Mouse (Mus musculus): ENCODE results near the gene Reep3. TPM values are rescaled to one million over a fixed set of nuclear protein-coding genes. Genes with fewer than 3 reads are reported as not detected.

Reep3 gene
- polyA plus RNA-seq, 1 experiment from 2014 or later: 46.9 TPM

GRCm38 (mm10) chr10:66995181-66995580 is 101.6 kb downstream of the Reep3 start:
- no peak overlapping the region for H3K9ac ChIP-seq
- no peaks in the 10 kb centered on the region for H3K27me3 ChIP-seq
- peaks cover 16% of the 10 kb centered on the region for H3K4me1 ChIP-seq
- no peak overlapping the region for H3K4me2 ChIP-seq
- H3K36me3 ChIP-seq (replicated peaks): no peaks in the 10 kb centered on the region
- no peak for ATAC-seq (ENCODE audit: low FRiP score)
- WGBS: 65% methylated on average over 6 of the region's 6 CpGs
- H3K9me3 ChIP-seq: no peaks in the 10 kb centered on the region
- H3K4me3 ChIP-seq (replicated peaks): no peak overlapping the region
- H3K27ac ChIP-seq: peak overlapping the region; percentile 32

DNA sequence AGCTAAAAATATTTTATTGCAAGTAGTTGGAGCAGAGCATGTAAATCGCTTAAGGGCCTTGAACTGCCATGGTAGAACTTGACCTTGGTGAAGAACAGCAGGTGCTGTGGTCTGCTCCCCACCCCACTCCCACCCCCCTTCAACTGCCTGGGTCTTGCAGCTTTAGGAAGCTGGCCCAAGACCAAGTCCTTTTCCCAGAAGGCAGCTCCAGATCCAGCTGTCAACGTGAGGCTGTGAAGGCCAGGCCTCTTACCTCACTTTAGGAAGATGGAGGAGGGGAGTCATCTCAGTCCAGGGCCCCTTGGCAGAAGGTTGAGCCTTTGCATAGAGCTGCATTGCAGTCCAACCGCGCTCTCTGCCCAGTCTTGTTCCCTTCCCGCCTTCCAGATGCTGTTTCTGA is 102.3 kb downstream of the Reep3 start:
- Histone ChIP-seq H3K9me3 (no peaks in the 10 kb centered on the region), H3K4me1 (peaks cover 16% of the 10 kb centered on the region), H3K4me3 (replicated peaks) (no peak overlapping the region), H3K27me3 (no peaks in the 10 kb centered on the region), H3K27ac (peak overlapping the region; percentile 48), H3K9ac (no peak overlapping the region), H3K36me3 (replicated peaks) (no peaks in the 10 kb centered on the region), H3K4me2 (no peak overlapping the region)
- ATAC-seq (ENCODE audit: low FRiP score): peak; percentile 57; the same call in 1 of the 2 replicates
- 79% methylated on average over 5 of the region's 5 CpGs for whole genome bisulfite sequencing

GRCm38 (mm10) chr10:66992591-66992990 is 104.2 kb downstream of the Reep3 start:
- WGBS: 72% methylated on average over 5 of the region's 5 CpGs
- no peak overlapping the region for H3K4me2 ChIP-seq
- no peaks in the 10 kb centered on the region for H3K36me3 ChIP-seq (replicated peaks)
- H3K9ac ChIP-seq: no peak overlapping the region
- H3K9me3 ChIP-seq: no peaks in the 10 kb centered on the region
- no peak overlapping the region for H3K27ac ChIP-seq
- H3K4me1 ChIP-seq: peaks cover 16% of the 10 kb centered on the region
- no peaks in the 10 kb centered on the region for H3K27me3 ChIP-seq
- no peak for ATAC-seq (ENCODE audit: low FRiP score)
- H3K4me3 ChIP-seq (replicated peaks): no peak overlapping the region

- no peaks in the 10 kb centered on the region for H3K27me3 ChIP-seq
- H3K9ac ChIP-seq: no peak overlapping the region
- no peak overlapping the region for H3K4me2 ChIP-seq
- H3K9me3 ChIP-seq: no peaks in the 10 kb centered on the region
- H3K4me1 ChIP-seq: peaks cover 16% of the 10 kb centered on the region
- H3K36me3 ChIP-seq (replicated peaks): no peaks in the 10 kb centered on the region
- H3K27ac ChIP-seq: no peak overlapping the region
- 85% methylated on average over 3 of the region's 3 CpGs for WGBS
- no peak for ATAC-seq (ENCODE audit: low FRiP score)
- no peak overlapping the region for H3K4me3 ChIP-seq (replicated peaks)
These were observed 106.2 kb downstream of the Reep3 start for GRCm38 (mm10) chr10:66990506-66990905.

DNA sequence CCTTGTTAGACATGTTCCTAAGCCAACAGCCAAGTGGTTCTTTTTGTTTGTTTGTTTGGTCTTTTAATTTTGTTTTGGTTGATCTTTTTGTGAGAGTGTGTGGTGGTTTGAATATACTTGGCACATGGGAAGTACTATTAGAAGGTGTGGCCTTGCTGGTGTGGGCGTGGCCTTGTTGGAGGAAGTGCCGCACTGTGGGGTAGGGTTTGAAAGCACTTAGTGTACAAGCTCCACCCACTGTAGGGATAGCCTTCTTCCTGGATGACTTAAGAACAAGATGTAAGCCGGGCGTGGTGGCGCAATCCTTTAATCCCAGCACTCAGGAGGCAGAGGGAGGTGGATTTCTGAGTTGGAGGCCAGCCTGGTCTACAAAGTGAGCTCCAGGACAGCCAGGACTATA is 113.7 kb downstream of the Reep3 start:
- no peak for ATAC-seq (ENCODE audit: low FRiP score)
- no peak overlapping the region for H3K27ac ChIP-seq
- H3K9ac ChIP-seq: no peak overlapping the region
- H3K36me3 ChIP-seq (replicated peaks): no peaks in the 10 kb centered on the region
- H3K4me2 ChIP-seq: no peak overlapping the region
- 94% methylated on average over 5 of the region's 5 CpGs for WGBS
- no peak overlapping the region for H3K4me3 ChIP-seq (replicated peaks)
- H3K27me3 ChIP-seq: no peaks in the 10 kb centered on the region
- H3K4me1 ChIP-seq: 0 out of 2 replicates have a peak, but pooled peaks cover 4% of the 10 kb centered on the region
- no peaks in the 10 kb centered on the region for H3K9me3 ChIP-seq

- ATAC-seq (ENCODE audit: low FRiP score): no peak
- no peaks in the 10 kb centered on the region for H3K27me3 ChIP-seq
- 84% methylated on average over 2 of the region's 2 CpGs for WGBS
- H3K27ac ChIP-seq: no peak overlapping the region
- H3K4me2 ChIP-seq: no peak overlapping the region
- no peaks in the 10 kb centered on the region for H3K36me3 ChIP-seq (replicated peaks)
- no peak overlapping the region for H3K9ac ChIP-seq
- no peak overlapping the region for H3K4me3 ChIP-seq (replicated peaks)
- no peaks in the 10 kb centered on the region for H3K9me3 ChIP-seq
- H3K4me1 ChIP-seq: 0 out of 2 replicates have a peak, but pooled peaks cover 4% of the 10 kb centered on the region
These were observed 118.5 kb downstream of the Reep3 start for GRCm38 (mm10) chr10:66978215-66978614.

DNA sequence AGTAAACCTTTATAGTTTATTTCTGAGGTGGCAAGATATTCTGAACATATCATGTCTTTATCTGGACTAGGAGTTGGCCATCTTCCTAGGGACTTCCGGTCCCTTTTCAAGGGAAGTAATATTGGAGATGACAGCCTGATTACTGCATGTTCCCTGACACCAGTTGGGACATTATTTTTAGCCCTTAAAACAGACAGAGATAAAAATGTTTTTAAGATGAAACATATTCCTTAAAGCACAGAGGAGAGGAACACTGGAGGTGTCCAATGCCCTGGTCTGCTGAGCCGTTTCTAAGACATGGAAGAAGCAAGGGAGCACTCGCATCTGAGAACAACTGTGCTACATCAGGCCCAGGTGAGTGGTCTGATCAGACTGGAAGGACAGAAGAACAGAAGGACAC is 119.7 kb downstream of the Reep3 start:
- H3K4me1 ChIP-seq: 0 out of 2 replicates have a peak, but pooled peaks cover 4% of the 10 kb centered on the region
- no peaks in the 10 kb centered on the region for H3K36me3 ChIP-seq (replicated peaks)
- H3K9me3 ChIP-seq: no peaks in the 10 kb centered on the region
- no peaks in the 10 kb centered on the region for H3K27me3 ChIP-seq
- no peak for ATAC-seq (ENCODE audit: low FRiP score)
- H3K27ac ChIP-seq: no peak overlapping the region
- WGBS: 96% methylated on average over 3 of the region's 3 CpGs
- H3K4me3 ChIP-seq (replicated peaks): no peak overlapping the region
- H3K9ac ChIP-seq: no peak overlapping the region
- H3K4me2 ChIP-seq: no peak overlapping the region

DNA sequence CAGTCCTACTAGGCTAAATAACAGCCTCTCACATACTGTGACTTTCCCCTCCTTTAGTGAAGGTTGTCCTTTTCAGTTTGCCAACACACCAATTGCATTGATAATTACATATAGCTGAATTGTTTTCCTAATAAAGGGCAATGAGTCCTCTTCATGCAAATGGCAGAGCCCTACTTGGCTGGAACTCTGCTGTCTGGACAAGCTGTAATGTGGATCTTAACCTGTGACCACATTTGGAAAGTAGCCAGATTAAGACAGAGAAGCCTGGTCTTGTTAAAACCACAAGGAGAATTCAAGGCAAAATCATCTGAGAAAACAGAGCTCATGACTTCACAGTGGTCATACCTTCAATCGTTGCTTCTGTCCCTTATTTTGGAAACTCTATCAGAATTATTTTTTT is 121.3 kb downstream of the Reep3 start:
- Histone ChIP-seq H3K4me1 (0 out of 2 replicates have a peak, but pooled peaks cover 4% of the 10 kb centered on the region), H3K9me3 (no peaks in the 10 kb centered on the region), H3K27ac (no peak overlapping the region), H3K4me2 (no peak overlapping the region), H3K4me3 (replicated peaks) (no peak overlapping the region), H3K9ac (no peak overlapping the region), H3K36me3 (replicated peaks) (no peaks in the 10 kb centered on the region), H3K27me3 (no peaks in the 10 kb centered on the region)
- ATAC-seq (ENCODE audit: low FRiP score): no peak
- WGBS: 85% methylated on average over 1 of the region's 1 CpGs

DNA sequence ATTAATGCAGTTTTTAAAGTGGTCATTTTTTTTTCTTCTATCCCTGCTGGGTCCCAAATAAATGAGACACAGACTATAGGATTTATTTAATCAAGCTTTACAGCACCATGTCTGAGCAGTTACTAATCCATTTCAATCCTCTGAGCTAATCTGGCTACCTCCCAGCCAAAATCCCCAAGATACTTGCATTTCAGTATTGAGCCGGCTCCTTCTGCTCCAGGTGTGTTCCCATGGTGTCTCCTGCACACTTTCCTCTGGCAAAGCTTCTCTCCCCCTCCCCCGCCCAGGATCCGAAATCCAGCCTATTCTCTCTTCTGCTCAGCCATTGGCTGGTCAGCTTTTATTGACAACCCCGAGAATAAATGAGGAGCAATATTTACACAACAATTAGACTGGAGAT is 122.3 kb downstream of the Reep3 start:
- no peak for ATAC-seq (ENCODE audit: low FRiP score)
- Histone ChIP-seq H3K27ac (no peak overlapping the region), H3K4me3 (replicated peaks) (no peak overlapping the region), H3K4me1 (0 out of 2 replicates have a peak, but pooled peaks cover 1% of the 10 kb centered on the region), H3K27me3 (no peaks in the 10 kb centered on the region), H3K9ac (no peak overlapping the region), H3K4me2 (no peak overlapping the region), H3K9me3 (no peaks in the 10 kb centered on the region), H3K36me3 (replicated peaks) (no peaks in the 10 kb centered on the region)
- 60% methylated on average over 4 of the region's 4 CpGs for WGBS

DNA sequence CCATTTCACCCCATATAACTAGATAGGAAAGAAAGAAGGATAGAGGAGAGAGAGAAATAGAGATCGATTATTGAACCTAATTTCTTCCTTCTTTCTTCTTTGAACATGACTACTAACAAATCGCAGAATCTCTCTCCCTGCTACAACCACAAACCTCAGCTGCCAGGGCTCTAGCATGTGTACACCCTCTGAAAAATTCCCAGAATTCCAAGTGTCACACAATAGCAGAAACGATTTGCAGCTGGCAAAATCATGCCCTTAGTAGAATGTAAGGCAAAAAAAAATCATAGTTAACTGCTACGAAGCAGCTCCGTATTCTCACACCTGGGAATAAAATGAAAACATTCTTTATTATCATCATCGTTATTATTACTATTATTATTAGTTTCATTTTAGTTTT is 122.9 kb downstream of the Reep3 start:
- Histone ChIP-seq H3K4me3 (replicated peaks) (no peak overlapping the region), H3K27me3 (no peaks in the 10 kb centered on the region), H3K4me1 (peaks cover under 1% of the 10 kb centered on the region; the same call in 1 of the 2 replicates), H3K9ac (no peak overlapping the region), H3K27ac (no peak overlapping the region), H3K36me3 (replicated peaks) (no peaks in the 10 kb centered on the region), H3K9me3 (no peaks in the 10 kb centered on the region), H3K4me2 (no peak overlapping the region)
- ATAC-seq (ENCODE audit: low FRiP score): no peak
- WGBS: 81% methylated on average over 6 of the region's 6 CpGs

GRCm38 (mm10) chr10:66973274-66973673 is 123.5 kb downstream of the Reep3 start:
- 78% methylated on average over 2 of the region's 2 CpGs for WGBS
- no peak for ATAC-seq (ENCODE audit: low FRiP score)
- Histone ChIP-seq H3K27me3 (no peaks in the 10 kb centered on the region), H3K4me2 (no peak overlapping the region), H3K36me3 (replicated peaks) (no peaks in the 10 kb centered on the region), H3K9ac (no peak overlapping the region), H3K4me3 (replicated peaks) (no peak overlapping the region), H3K4me1 (peaks cover 6% of the 10 kb centered on the region; the same call in 1 of the 2 replicates), H3K9me3 (no peaks in the 10 kb centered on the region), H3K27ac (no peak overlapping the region)

DNA sequence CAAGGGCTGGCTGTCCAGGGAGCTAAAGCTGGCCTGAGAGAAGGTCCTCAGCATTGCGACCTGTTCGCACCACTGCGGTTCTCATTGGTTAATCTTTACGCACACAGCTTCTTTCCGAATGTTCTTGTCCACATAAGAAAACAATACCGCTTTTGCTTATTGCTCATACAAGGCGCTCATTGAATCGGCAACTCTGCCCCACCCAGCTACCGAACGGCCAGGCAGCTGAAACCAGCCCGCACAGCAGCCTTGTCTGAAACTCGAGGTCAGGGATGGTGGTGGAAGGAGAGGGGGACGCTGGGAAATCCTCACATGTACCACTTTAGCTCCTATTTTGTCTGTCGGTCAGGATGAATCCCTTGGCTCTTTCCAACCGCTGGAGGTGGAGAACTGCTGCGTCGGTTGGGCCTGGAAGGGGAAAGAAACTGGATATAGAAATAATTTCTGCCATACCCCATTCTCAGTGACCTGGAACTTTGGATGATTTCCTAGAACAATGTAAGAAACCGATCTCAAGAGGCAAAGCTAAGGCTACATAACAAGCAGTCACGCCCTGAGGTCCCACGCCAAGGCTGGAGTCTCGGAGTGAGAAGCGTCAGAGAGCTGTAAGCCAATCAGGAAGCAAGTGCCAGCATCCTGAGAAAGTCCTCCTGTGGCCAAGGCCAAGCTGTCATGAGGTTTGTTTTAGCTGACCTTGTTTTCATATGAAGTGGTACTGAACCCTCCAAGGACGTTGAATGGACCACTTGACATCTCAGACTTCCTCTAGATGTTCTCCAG is 126.2 kb downstream of the Reep3 start:
- no peak for ATAC-seq (ENCODE audit: low FRiP score)
- no peak overlapping the region for H3K4me3 ChIP-seq (replicated peaks)
- H3K9ac ChIP-seq: no peak overlapping the region
- H3K9me3 ChIP-seq: no peaks in the 10 kb centered on the region
- H3K4me2 ChIP-seq: no peak overlapping the region
- H3K36me3 ChIP-seq (replicated peaks): no peaks in the 10 kb centered on the region
- 94% methylated on average over 23 of the region's 23 CpGs for WGBS
- peaks cover 6% of the 10 kb centered on the region; the same call in 1 of the 2 replicates for H3K4me1 ChIP-seq
- H3K27me3 ChIP-seq: no peaks in the 10 kb centered on the region
- no peak overlapping the region for H3K27ac ChIP-seq

- no peak overlapping the region for H3K27ac ChIP-seq
These were observed 127.2 kb downstream of the Reep3 start for GRCm38 (mm10) chr10:66969581-66969980.

More at GRCm38 (mm10) chr10:66969581-66969980, 127.2 kb downstream of the Reep3 start:
- Histone ChIP-seq H3K27me3 (no peaks in the 10 kb centered on the region), H3K4me2 (no peak overlapping the region), H3K9me3 (no peaks in the 10 kb centered on the region), H3K4me3 (replicated peaks) (no peak overlapping the region), H3K9ac (no peak overlapping the region), H3K4me1 (peaks cover 6% of the 10 kb centered on the region; the same call in 1 of the 2 replicates), H3K36me3 (replicated peaks) (no peaks in the 10 kb centered on the region)
- ATAC-seq (ENCODE audit: low FRiP score): no peak
- 61% methylated on average over 2 of the region's 2 CpGs for WGBS

All from forebrain, embryonic 12.5 days (tissue).